Mouse (Mus musculus) large intestine, adult 2 months (tissue): Measurements from ENCODE around the gene Clec4e. TPM values are rescaled to one million over a fixed set of nuclear protein-coding genes. Genes with fewer than 3 reads are reported as not detected.

Experiments
- DNase-seq: peaks from one replicate; pipeline ENCODE4 v3.0.0-alpha.2; 2012; ENCODE audit warnings: low read depth, low spot score
- polyA plus RNA-seq: library from polyadenylated mRNA; depleted of rRNA; stranded (reverse); fragments of >200 nt; gene quantifications from 2 replicates; pipeline ENCODE4 v1.2.3, GENCODE M21; 2012; rRNA removed

The Clec4e gene
- polyA plus RNA-seq, 1 experiment, result 0.17 TPM

- DNase-seq, result no peak
Measured at GRCm38 (mm10) chr6:123237582-123237981, 52.1 kb downstream of the Clec4e start.

Other genes starting within 250 kb of the Clec4e start
- gene Clec4b1, start 239.9 kb downstream of the Clec4e start, polyA plus RNA-seq, result 0.55 and 0.80 TPM in 2 replicates
- 5.4 and 5.5 TPM in 2 replicates for gene Clec4a2, start 183.4 kb downstream of the Clec4e start, polyA plus RNA-seq
- not detected in 2 replicates for gene Clec4b2, start 117.0 kb downstream of the Clec4e start, polyA plus RNA-seq
- 3.8 and 5.0 TPM in 2 replicates for gene Clec4n, start 60.0 kb downstream of the Clec4e start, polyA plus RNA-seq
- 0.21 TPM in 1 of 2 replicates, not detected in the other for gene Clec4d, start 27.8 kb downstream of the Clec4e start, polyA plus RNA-seq
- gene Vmn2r19, start 18.5 kb upstream of the Clec4e start, polyA plus RNA-seq, result not detected in 2 replicates
- not detected in 2 replicates for gene Vmn2r20, start 128.2 kb upstream of the Clec4e start, polyA plus RNA-seq
- gene Vmn2r21, start 243.5 kb upstream of the Clec4e start, polyA plus RNA-seq, result not detected in 2 replicates